Mouse (Mus musculus): ENCODE measurements at regions not wholly inside any gene's neighbourhood (a gene's known extent, or its start where the extent isn't known, plus 50 kb on each side); places are given as distances from the start of the nearest gene placed in this dataset.
"Not testable (repeated sequence)": the region's sequence is repeated elsewhere in the genome, so short reads cannot be mapped to it uniquely, and the experiment has no call there.

GRCm38 (mm10) chr13:44500896-44501295 lies 228.4 kb upstream of the Jarid2 start:
- DNase-seq (ENCODE audit: low spot score in 2 of 2); intact Hi-C loops (cut with DNase I): not testable (repeated sequence)

GRCm38 (mm10) chr13:44501777-44502321 lies 227.4 kb upstream of the Jarid2 start:
- intact Hi-C loops (cut with DNase I) = no loop called here
- DNase-seq (ENCODE audit: low spot score in 2 of 2) = no peak

GRCm38 (mm10) chr13:44502612-44503256 lies 226.5 kb upstream of the Jarid2 start:
- DNase-seq (ENCODE audit: low spot score in 2 of 2) = no peak
- intact Hi-C loops (cut with DNase I) = no loop called here

GRCm38 (mm10) chr13:44503257-44503950 lies 225.9 kb upstream of the Jarid2 start:
- intact Hi-C loops (cut with DNase I) = no loop called here
- DNase-seq (ENCODE audit: low spot score in 2 of 2) = no peak

GRCm38 (mm10) chr13:44504455-44504854 lies 224.8 kb upstream of the Jarid2 start:
- intact Hi-C loops (cut with DNase I) = no loop called here
- DNase-seq (ENCODE audit: low spot score in 2 of 2) = no peak

GRCm38 (mm10) chr13:44506975-44507374 lies 222.3 kb upstream of the Jarid2 start:
- intact Hi-C loops (cut with DNase I) = no loop called here
- no peak for DNase-seq (ENCODE audit: low spot score in 2 of 2)

GRCm38 (mm10) chr13:44509526-44510159 lies 219.6 kb upstream of the Jarid2 start:
- DNase-seq (ENCODE audit: low spot score in 2 of 2) = no peak
- intact Hi-C loops (cut with DNase I) = no loop called here

- intact Hi-C loops (cut with DNase I) = no loop called here
- no peak for DNase-seq (ENCODE audit: low spot score in 2 of 2)
Measured at GRCm38 (mm10) chr13:44513378-44514285, 215.6 kb upstream of the Jarid2 start.

- intact Hi-C loops (cut with DNase I) = no loop called here
- DNase-seq (ENCODE audit: low spot score in 2 of 2) = no peak
Measured at GRCm38 (mm10) chr13:44514636-44515158, 214.6 kb upstream of the Jarid2 start.

GRCm38 (mm10) chr13:44516863-44517262 lies 212.4 kb upstream of the Jarid2 start:
- intact Hi-C loops (cut with DNase I) = no loop called here
- DNase-seq (ENCODE audit: low spot score in 2 of 2) = no peak

GRCm38 (mm10) chr13:44517312-44517711 lies 212.0 kb upstream of the Jarid2 start:
- DNase-seq (ENCODE audit: low spot score in 2 of 2) = no peak
- intact Hi-C loops (cut with DNase I) = no loop called here

- intact Hi-C loops (cut with DNase I) = no loop called here
- no peak for DNase-seq (ENCODE audit: low spot score in 2 of 2)
Measured at GRCm38 (mm10) chr13:44518215-44518614, 211.1 kb upstream of the Jarid2 start.

GRCm38 (mm10) chr13:44523516-44523915 lies 205.8 kb upstream of the Jarid2 start:
- DNase-seq (ENCODE audit: low spot score in 2 of 2) = no peak
- intact Hi-C loops (cut with DNase I) = no loop called here

- intact Hi-C loops (cut with DNase I) = no loop called here
- no peak for DNase-seq (ENCODE audit: low spot score in 2 of 2)
Measured at GRCm38 (mm10) chr13:44530867-44531564, 198.3 kb upstream of the Jarid2 start.

- no peak for DNase-seq (ENCODE audit: low spot score in 2 of 2)
- intact Hi-C loops (cut with DNase I) = no loop called here
Measured at GRCm38 (mm10) chr13:44532631-44533180, 196.6 kb upstream of the Jarid2 start.

- no peak for DNase-seq (ENCODE audit: low spot score in 2 of 2)
- intact Hi-C loops (cut with DNase I) = no loop called here
Measured at GRCm38 (mm10) chr13:44534575-44535080, 194.6 kb upstream of the Jarid2 start.

GRCm38 (mm10) chr13:44535441-44535840 lies 193.8 kb upstream of the Jarid2 start:
- DNase-seq (ENCODE audit: low spot score in 2 of 2) = no peak
- intact Hi-C loops (cut with DNase I) = no loop called here

- no peak for DNase-seq (ENCODE audit: low spot score in 2 of 2)
- intact Hi-C loops (cut with DNase I) = no loop called here
Measured at GRCm38 (mm10) chr13:44538238-44538637, 191.0 kb upstream of the Jarid2 start.
